Mouse (Mus musculus): ENCODE results near the gene Dennd1c. TPM values are rescaled to one million over a fixed set of nuclear protein-coding genes. Genes with fewer than 3 reads are reported as not detected.
"Not testable (repeated sequence)": the region's sequence is repeated elsewhere in the genome, so short reads cannot be mapped to it uniquely, and the experiment has no call there.

The Dennd1c gene
- polyA plus RNA-seq, 1 experiment from 2014 or later, result 3.6 TPM

DNA sequence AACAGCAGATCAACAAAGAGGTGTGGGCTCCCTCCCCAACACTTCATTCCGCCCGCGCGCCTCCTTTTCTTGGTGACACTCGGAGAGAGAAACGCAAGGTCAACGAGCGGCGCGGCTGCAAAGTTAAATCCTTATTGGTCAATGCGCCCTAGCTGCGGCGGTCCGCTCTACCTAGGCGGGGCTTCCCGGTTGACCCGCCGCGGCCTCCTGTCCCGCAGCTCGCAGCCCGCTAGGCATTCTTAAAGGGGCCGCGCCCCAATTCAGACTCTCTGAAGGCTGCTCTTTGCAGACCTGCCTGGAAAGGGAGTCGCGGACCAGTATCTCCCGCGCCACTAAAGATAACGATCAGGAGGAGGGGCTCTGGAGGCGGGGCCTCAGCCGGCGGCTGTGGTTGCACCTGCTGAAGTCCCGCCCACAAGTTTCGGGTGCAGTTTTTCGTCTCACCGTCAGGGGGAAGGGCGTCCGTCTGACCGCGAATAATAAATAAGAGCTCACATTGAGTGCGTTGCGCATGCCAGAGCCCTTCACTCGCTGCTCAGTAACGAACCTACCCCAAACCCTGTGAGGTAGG lies 18.0 kb downstream of the Dennd1c start:
- DNase-seq (ENCODE audit: low spot score), result peak; percentile 94
- Histone ChIP-seq H3K27ac (peak overlapping the region; percentile 91), H3K9me3 (no peaks in the 10 kb centered on the region), H3K36me3 (peaks cover 17% of the 10 kb centered on the region), H3K4me1 (replicated peaks) (peaks cover 37% of the 10 kb centered on the region), H3K27me3 (ENCODE audit: insufficient read depth, poor library complexity, severe bottlenecking) (peaks cover 54% of the 10 kb centered on the region), H3K4me3 (peak overlapping the region; percentile 74)
- under 1% methylated on average over 44 of the region's 44 CpGs for WGBS

DNA sequence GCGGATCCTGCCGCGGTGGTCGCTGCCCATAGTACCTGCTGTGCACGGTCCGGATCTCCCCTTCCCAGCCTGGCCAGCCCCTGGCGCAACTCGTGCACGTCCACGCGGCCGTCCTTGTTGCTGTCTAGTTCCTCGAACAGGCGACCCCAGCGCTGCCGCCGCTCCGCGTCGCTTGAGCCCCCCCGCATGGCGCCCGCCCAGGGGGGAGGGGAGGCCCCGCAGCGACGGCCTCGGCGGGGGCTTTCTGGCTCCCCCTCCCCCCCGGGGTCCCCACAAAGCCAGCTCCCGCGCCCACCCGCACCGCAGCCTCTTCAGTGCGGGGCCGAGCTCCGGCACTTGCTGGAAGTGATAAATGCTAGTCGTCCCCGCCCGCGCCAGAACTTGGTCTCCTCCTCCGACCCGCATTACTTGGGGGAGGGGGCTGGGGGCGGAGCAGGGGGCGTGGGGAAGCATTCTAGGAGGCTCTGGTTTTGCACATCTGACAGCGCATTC lies 18.8 kb downstream of the Dennd1c start, which contains the start of gene Slc25a23:
Gene Slc25a23, minus strand, starts transcription at position 378 of the 492 bp plus-strand sequence.
- Histone ChIP-seq H3K9me3 (no peaks in the 10 kb centered on the region), H3K4me3 (peak within 1 kb of the TSS; percentile 74), H3K36me3 (peaks cover 25% of the 10 kb centered on the region), H3K4me1 (replicated peaks) (peaks cover 36% of the 10 kb centered on the region), H3K27me3 (ENCODE audit: insufficient read depth, poor library complexity, severe bottlenecking) (peaks cover 46% of the 10 kb centered on the region), H3K27ac (peak within 1 kb of the TSS; percentile 91)
- under 1% methylated on average over 45 of the region's 45 CpGs for WGBS
- peak; percentile 87 for DNase-seq (ENCODE audit: low spot score)

DNA sequence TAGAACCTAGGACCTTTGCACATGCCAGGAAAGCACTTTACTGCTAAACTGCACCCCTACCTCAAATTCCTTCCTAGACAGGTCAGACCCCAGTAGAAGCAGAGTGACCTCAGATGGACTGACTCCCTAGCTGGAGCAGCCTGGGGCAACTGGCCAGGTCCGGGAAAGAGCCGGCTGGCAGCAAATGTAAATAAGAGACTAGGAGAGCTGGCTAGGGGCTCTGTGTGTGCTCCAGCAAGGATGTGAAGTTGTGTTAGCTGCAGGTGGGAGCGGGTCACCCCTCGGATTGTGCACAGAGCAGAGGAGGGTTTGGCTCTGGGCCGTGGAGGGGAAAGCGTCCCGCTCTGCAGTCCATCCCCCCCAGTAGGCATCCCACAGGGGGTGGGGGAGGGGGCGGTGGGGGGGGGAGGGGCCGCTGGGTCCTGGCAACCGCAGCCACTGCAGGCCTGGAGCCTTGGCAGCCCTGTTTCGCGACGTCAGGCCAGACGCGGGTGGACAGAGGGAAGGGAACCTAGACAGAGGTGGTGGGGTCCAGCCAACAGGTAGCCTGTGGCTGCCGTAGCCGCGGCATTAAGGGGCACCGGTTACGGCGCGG lies 19.3 kb downstream of the Dennd1c start, which contains the start of gene Crb3:
Gene Crb3, plus strand, starts transcription at position 215 of the 595 bp plus-strand sequence.
- no peak for DNase-seq (ENCODE audit: low spot score)
- H3K27me3 ChIP-seq (ENCODE audit: insufficient read depth, poor library complexity, severe bottlenecking), result peaks cover 41% of the 10 kb centered on the region
- H3K36me3 ChIP-seq, result peaks cover 31% of the 10 kb centered on the region
- H3K4me3 ChIP-seq, result peak within 1 kb of the TSS; percentile 74
- WGBS, result under 1% methylated on average over 19 of the region's 22 CpGs
- H3K9me3 ChIP-seq, result no peaks in the 10 kb centered on the region
- H3K27ac ChIP-seq, result peak within 1 kb of the TSS; percentile 91
- peaks cover 36% of the 10 kb centered on the region for H3K4me1 ChIP-seq (replicated peaks)

DNA sequence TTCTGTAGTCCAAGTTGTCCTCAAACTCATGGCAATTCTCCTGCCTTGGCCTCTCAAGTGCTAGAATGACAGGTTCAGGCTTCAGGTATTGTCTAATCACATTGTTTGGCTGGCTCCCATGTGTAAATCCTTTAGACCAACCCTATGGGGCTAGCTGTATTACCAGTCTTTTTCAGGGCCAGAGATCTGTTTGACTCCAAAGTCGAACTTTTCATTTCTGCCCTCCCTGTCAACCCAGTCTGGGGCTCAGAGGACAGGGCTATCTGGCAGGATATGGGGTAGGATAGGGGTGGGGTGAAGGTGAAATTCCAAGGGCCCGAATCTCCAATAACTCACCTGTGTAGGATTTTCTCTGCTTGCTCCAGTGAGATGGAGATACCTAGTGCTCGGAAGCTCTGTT lies 22.1 kb downstream of the Dennd1c start:
- peaks cover 58% of the 10 kb centered on the region for H3K36me3 ChIP-seq
- peaks cover 15% of the 10 kb centered on the region for H3K27me3 ChIP-seq (ENCODE audit: insufficient read depth, poor library complexity, severe bottlenecking)
- H3K9me3 ChIP-seq, result no peaks in the 10 kb centered on the region
- WGBS, result 87% methylated on average over 3 of the region's 3 CpGs
- H3K27ac ChIP-seq, result no peak overlapping the region
- no peak overlapping the region for H3K4me3 ChIP-seq
- DNase-seq (ENCODE audit: low spot score), result no peak
- H3K4me1 ChIP-seq (replicated peaks), result peaks cover 25% of the 10 kb centered on the region

DNA sequence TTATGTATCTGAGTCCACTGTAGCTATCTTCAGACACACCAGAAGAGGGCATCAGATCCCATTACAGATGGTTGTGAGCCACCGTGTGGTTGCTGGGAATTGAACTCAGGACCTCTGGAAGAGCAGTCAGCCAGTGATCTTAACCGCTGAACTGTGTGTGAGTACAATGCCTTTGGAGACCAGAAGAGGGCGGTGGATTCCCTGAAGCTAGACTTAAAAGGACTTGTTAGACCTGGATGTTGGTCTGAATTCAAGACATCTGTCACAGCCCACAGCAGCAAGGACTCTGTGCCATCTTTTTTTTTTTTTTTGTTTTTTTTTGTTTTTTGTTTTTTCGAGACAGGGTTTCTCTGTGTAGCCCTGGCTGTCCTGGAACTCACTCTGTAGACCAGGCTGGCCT lies 26.6 kb downstream of the Dennd1c start:
- 79% methylated on average over 4 of the region's 4 CpGs for WGBS
- not testable (repeated sequence) for DNase-seq (ENCODE audit: low spot score); H3K27me3 ChIP-seq (ENCODE audit: insufficient read depth, poor library complexity, severe bottlenecking); H3K9me3 ChIP-seq; H3K4me1 ChIP-seq (replicated peaks); H3K4me3 ChIP-seq; H3K27ac ChIP-seq
- peaks cover 93% of the 10 kb centered on the region for H3K36me3 ChIP-seq

DNA sequence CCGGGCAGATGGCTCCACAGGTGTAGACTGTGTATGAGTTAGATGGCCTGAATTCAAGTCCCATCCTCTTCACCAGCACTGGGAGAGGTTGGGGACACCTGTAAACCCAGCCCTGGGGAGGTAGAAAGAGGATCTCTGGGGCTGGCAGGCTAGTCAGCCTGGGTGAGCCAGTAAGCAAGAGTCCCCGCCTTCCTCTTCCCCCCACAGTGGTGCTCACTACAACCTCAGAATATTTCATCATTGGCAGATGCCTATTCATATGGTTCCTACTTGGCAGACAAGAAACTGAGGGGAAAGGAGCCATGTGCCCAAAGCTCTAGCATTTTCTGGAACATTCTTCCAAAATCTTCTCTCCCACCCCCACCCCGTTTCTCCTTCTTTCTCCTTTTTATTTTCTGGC lies 29.5 kb downstream of the Dennd1c start:
- Histone ChIP-seq H3K9me3 (no peaks in the 10 kb centered on the region), H3K4me3 (no peak overlapping the region), H3K4me1 (replicated peaks) (no peaks in the 10 kb centered on the region), H3K27ac (no peak overlapping the region), H3K27me3 (ENCODE audit: insufficient read depth, poor library complexity, severe bottlenecking) (no peaks in the 10 kb centered on the region), H3K36me3 (peaks cover 86% of the 10 kb centered on the region)
- 93% methylated on average over 3 of the region's 3 CpGs for WGBS
- no peak for DNase-seq (ENCODE audit: low spot score)

DNA sequence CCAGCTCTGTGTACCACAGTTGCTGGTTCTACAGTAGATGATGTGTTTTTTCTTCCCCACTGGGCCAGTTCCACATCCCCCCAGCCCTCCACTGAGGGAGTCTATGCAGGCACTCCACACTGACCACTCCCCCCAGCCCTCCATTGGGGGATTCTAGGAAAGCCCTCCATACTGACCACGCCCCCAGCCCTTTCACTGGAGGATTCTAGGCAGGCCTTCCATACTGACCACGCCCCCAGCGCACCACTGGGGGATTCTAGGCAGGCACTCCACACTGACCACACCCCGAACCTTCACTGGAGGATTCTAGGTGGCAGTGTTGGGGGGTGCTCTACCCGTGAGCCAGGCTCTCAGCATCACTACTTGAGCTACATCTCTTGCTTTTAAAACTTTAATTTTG lies 30.9 kb downstream of the Dennd1c start:
- peaks cover 3% of the 10 kb centered on the region; the same call in 1 of the 2 replicates for H3K4me1 ChIP-seq (replicated peaks)
- H3K27ac ChIP-seq, result no peak overlapping the region
- no peak for DNase-seq (ENCODE audit: low spot score)
- no peaks in the 10 kb centered on the region for H3K9me3 ChIP-seq
- 29% methylated on average over 5 of the region's 5 CpGs for WGBS
- H3K27me3 ChIP-seq (ENCODE audit: insufficient read depth, poor library complexity, severe bottlenecking), result no peaks in the 10 kb centered on the region
- H3K36me3 ChIP-seq, result peaks cover 72% of the 10 kb centered on the region
- H3K4me3 ChIP-seq, result no peak overlapping the region

DNA sequence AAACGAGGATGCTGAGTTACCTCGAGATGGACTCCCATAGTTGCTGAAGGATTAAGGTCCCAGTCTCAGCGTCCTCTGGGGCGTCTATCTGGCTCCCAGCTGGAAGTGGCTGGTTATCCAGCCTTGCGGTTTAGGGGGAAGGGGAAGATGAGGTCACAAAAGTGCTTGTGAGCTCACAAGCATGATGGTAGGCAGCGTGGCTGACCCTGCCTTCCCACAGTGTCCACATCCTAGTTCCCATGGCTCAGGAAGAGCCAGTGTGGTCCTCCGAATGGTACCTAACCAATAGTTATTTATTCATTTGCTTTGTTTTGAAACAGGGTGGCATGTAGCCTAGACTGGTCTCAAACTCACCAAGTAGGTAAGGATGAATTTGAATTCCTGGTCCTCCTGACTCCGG lies 36.8 kb downstream of the Dennd1c start, which contains the start of gene Slc25a41:
Gene Slc25a41, minus strand, starts transcription at position 101 of the 400 bp plus-strand sequence.
- H3K9me3 ChIP-seq, result peaks cover 3% of the 10 kb centered on the region; the same call in 1 of the 2 replicates
- no peak within 1 kb of the TSS for H3K27ac ChIP-seq
- H3K36me3 ChIP-seq, result peaks cover 20% of the 10 kb centered on the region
- H3K27me3 ChIP-seq (ENCODE audit: insufficient read depth, poor library complexity, severe bottlenecking), result peaks cover 22% of the 10 kb centered on the region
- no peak within 1 kb of the TSS for H3K4me3 ChIP-seq
- DNase-seq (ENCODE audit: low spot score), result no peak
- peaks cover 3% of the 10 kb centered on the region; the same call in 1 of the 2 replicates for H3K4me1 ChIP-seq (replicated peaks)
- 77% methylated on average over 8 of the region's 8 CpGs for WGBS

DNA sequence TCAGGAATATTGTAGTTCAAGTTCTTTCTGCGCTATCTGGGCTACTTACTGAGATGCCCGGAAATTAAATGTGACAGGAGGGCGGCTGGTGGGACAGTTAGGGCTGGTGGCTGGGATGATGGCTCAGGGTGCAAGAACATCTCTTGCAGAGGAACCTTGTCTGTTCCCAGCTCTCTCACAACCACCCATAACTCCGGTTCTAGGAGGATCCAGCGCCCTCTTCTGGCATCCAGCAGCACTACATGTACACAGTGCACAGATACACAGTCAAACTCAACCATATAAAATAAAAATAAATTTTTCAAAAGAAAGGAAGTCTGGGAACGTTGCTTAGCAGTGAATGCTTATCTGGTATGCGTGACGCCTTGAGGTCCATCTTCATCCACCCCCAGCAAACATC lies 39.3 kb downstream of the Dennd1c start:
- peaks cover 22% of the 10 kb centered on the region for H3K27me3 ChIP-seq (ENCODE audit: insufficient read depth, poor library complexity, severe bottlenecking)
- H3K4me1 ChIP-seq (replicated peaks), result peaks cover 3% of the 10 kb centered on the region; the same call in 1 of the 2 replicates
- H3K27ac ChIP-seq, result no peak overlapping the region
- H3K4me3 ChIP-seq, result no peak overlapping the region
- peaks cover 3% of the 10 kb centered on the region; the same call in 1 of the 2 replicates for H3K9me3 ChIP-seq
- H3K36me3 ChIP-seq, result no peaks in the 10 kb centered on the region
- WGBS, result 36% methylated on average over 8 of the region's 8 CpGs
- no peak for DNase-seq (ENCODE audit: low spot score)

DNA sequence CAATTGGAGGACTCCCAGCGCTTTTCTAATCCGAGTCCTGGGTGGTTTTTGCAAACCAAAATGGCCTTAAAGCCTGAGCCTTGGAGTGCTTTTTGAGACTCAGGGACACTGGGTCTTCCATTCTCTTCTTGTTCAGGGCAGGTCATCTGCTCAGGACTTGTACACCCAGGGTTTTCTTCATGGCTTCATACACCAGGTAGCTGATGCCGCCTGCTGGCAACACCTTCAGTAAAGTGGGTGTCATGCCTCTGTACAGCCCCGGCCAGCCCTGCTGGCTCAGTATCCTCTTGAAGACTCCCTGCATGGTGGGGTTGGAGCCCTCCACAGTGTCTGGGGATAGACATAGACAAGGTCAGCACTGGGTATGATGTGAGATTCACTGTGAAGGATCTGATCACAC lies 45.5 kb downstream of the Dennd1c start:
- Histone ChIP-seq H3K27ac (peak overlapping the region; percentile 99), H3K27me3 (ENCODE audit: insufficient read depth, poor library complexity, severe bottlenecking) (peaks cover 7% of the 10 kb centered on the region), H3K36me3 (peaks cover 18% of the 10 kb centered on the region), H3K4me1 (replicated peaks) (peaks cover 26% of the 10 kb centered on the region), H3K9me3 (no peaks in the 10 kb centered on the region), H3K4me3 (peak overlapping the region; percentile 77)
- DNase-seq (ENCODE audit: low spot score), result no peak
- WGBS, result 86% methylated on average over 4 of the region's 4 CpGs

DNA sequence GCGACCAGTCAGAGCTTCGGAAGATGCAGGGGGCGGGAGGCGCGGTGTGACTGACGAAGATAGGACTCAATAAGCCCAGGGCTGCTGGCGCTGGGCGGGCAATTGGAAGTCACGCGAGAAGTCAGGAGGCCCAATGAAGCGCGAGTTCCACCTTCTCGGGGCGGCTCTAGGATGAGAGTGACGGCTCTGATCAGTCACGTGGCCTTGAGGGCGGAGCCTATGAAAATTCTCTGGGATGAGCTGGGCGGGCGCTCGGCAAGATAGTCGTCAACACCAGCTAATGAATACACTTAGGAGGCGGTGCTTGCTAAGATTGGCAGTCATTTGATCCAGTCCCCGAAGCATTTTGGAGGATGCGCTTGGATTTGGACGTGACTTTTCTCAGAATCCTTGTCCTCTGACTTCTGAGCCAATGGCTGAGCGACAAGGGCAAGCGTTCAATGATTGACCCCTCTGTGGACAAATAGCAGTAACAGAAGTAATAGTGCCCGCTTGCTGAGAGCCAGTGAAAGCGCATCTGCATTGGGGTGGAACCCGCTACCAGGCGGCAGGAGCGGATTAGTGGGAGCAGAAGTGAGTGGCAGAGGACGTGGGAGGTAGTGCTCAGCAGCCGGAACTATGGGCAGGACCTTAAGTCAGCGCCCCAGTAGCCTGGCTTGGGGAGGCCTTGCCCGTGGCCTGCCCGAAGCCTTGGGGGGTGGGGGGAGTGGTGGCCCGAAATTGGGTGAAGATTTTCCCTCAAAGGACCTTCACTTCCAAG lies 46.5 kb downstream of the Dennd1c start:
- peak; percentile 100 for DNase-seq (ENCODE audit: low spot score)
- H3K27me3 ChIP-seq (ENCODE audit: insufficient read depth, poor library complexity, severe bottlenecking), result no peaks in the 10 kb centered on the region
- H3K36me3 ChIP-seq, result peaks cover 28% of the 10 kb centered on the region
- H3K27ac ChIP-seq, result peak overlapping the region; percentile 99
- peak overlapping the region; percentile 77 for H3K4me3 ChIP-seq
- peaks cover 26% of the 10 kb centered on the region for H3K4me1 ChIP-seq (replicated peaks)
- under 1% methylated on average over 38 of the region's 38 CpGs for WGBS
- H3K9me3 ChIP-seq, result no peaks in the 10 kb centered on the region

DNA sequence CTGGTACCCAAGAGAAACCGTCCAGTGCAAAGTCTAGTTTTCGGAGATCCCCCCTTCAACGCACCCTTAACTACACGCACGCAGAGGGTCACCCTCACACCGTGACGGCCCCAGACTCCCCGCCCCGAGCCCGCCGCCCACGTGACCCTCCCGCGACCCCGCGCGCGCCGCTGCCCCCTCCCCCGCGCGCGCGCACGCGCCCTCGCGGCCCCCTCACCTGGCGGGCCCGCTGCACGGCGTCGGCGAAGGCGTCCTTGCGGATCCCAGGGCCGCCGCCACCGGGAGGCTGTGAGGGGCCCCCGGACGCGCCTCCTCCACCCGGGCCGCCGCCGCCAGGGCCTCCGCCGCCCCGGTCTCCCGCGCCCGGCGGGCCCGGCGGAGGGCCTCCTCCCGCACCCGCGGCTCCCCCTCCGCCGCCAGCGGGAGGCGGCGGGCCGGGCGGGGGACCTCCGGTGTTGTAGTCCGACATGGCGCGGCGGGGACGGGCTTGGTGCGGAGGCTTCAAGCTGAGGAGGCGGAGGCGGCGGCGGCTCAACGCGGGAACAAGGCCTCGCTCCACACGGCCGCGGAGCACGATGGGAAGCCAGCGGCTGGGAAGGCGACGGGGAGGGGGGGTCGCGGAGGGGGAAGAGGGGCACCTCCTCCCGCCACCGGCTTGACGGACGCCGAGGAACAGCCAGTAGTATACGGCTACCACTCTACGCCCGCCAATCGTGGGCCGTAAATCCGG lies 47.2 kb downstream of the Dennd1c start, which contains the start of gene Khsrp:
Gene Khsrp, minus strand, starts transcription at position 592 of the 730 bp plus-strand sequence.
- peak within 1 kb of the TSS; percentile 99 for H3K27ac ChIP-seq
- under 1% methylated on average over 98 of the region's 99 CpGs for WGBS
- DNase-seq (ENCODE audit: low spot score), result peak; percentile 57
- H3K27me3 ChIP-seq (ENCODE audit: insufficient read depth, poor library complexity, severe bottlenecking), result no peaks in the 10 kb centered on the region
- no peaks in the 10 kb centered on the region for H3K9me3 ChIP-seq
- H3K4me3 ChIP-seq, result peak within 1 kb of the TSS; percentile 77
- H3K36me3 ChIP-seq, result peaks cover 36% of the 10 kb centered on the region
- H3K4me1 ChIP-seq (replicated peaks), result peaks cover 26% of the 10 kb centered on the region
